Mouse (Mus musculus) brain, embryonic 14.5 days (tissue): ENCODE results near the gene Hdac11. TPM values are rescaled to one million over a fixed set of nuclear protein-coding genes. Genes with fewer than 3 reads are reported as not detected.

Experiments used
- DNase-seq: peaks from one replicate; pipeline ENCODE4 v3.0.0-alpha.2; 2011; ENCODE audit warnings: low read depth
- CTCF ChIP-seq: fragments of 200-500 bp; IDR thresholded peaks from 2 replicates; pipeline ENCODE4 v1.5.1; 2012; ENCODE audit warnings: inconsistent platforms, mild to moderate bottlenecking, moderate library complexity, borderline replicate concordance; ENCODE audit not compliant: insufficient read depth, insufficient read length; ENCODE audit errors: extremely low read depth
- POLR2A ChIP-seq: fragments of 200-500 bp; IDR thresholded peaks from 2 replicates; pipeline ENCODE4 v1.6.1; 2012; ENCODE audit warnings: mild to moderate bottlenecking, inconsistent platforms, borderline replicate concordance; ENCODE audit not compliant: poor library complexity, insufficient read depth, insufficient read length, severe bottlenecking; ENCODE audit errors: extremely low read depth
- polyA plus RNA-seq: library from polyadenylated mRNA; depleted of rRNA; stranded (reverse); fragments of >200 nt; gene quantifications from 2 replicates; pipeline ENCODE4 v1.2.3, GENCODE M21; 2012

Gene Hdac11
- polyA plus RNA-seq, 1 experiment = 76.6 TPM

GRCm38 (mm10) chr6:91161506-91162235 is 5.2 kb downstream of the Hdac11 start:
- DNase-seq = no peak
- TF ChIP-seq POLR2A (no peak), CTCF (no peak)

- DNase-seq = no peak
- TF ChIP-seq CTCF = no peak
- TF ChIP-seq POLR2A = no peak
These were observed 5.8 kb downstream of the Hdac11 start for GRCm38 (mm10) chr6:91162314-91162713.

GRCm38 (mm10) chr6:91163195-91163911 is 6.9 kb downstream of the Hdac11 start:
- TF ChIP-seq CTCF (no peak), POLR2A (no peak)
- DNase-seq = no peak

GRCm38 (mm10) chr6:91164584-91164983 is 8.1 kb downstream of the Hdac11 start:
- no peak for TF ChIP-seq POLR2A
- peak; percentile 33; the same call in 1 of the 2 replicates for TF ChIP-seq CTCF
- DNase-seq = peak; percentile 47

GRCm38 (mm10) chr6:91165210-91165609 is 8.7 kb downstream of the Hdac11 start:
- peak; percentile 79 for DNase-seq
- TF ChIP-seq CTCF (peak; percentile 92), POLR2A (no peak)

GRCm38 (mm10) chr6:91167828-91168227 is 11.4 kb downstream of the Hdac11 start:
- TF ChIP-seq CTCF = no peak
- no peak for TF ChIP-seq POLR2A
- no peak for DNase-seq

GRCm38 (mm10) chr6:91169129-91169528 is 12.7 kb downstream of the Hdac11 start:
- TF ChIP-seq POLR2A (no peak), CTCF (no peak)
- no peak for DNase-seq

GRCm38 (mm10) chr6:91171396-91171895 is 15.0 kb downstream of the Hdac11 start:
- DNase-seq = no peak
- TF ChIP-seq CTCF = no peak
- TF ChIP-seq POLR2A = no peak

GRCm38 (mm10) chr6:91172381-91172780 is 15.9 kb downstream of the Hdac11 start:
- no peak for TF ChIP-seq POLR2A
- TF ChIP-seq CTCF = no peak
- DNase-seq = no peak

- DNase-seq = peak; percentile 69
- TF ChIP-seq POLR2A (no peak), CTCF (peak; percentile 71)
These were observed 16.9 kb downstream of the Hdac11 start for GRCm38 (mm10) chr6:91173221-91173880.

- TF ChIP-seq POLR2A = no peak
- no peak for TF ChIP-seq CTCF
- DNase-seq = no peak
These were observed 17.7 kb downstream of the Hdac11 start for GRCm38 (mm10) chr6:91174211-91174610.

- TF ChIP-seq CTCF = no peak
- TF ChIP-seq POLR2A = no peak
- DNase-seq = peak; percentile 52
These were observed 24.3 kb downstream of the Hdac11 start for GRCm38 (mm10) chr6:91180767-91181171.
